Mouse (Mus musculus): ENCODE data around the gene Krtap20-2. TPM values are rescaled to one million over a fixed set of nuclear protein-coding genes. Genes with fewer than 3 reads are reported as not detected.
"Not testable (repeated sequence)": the region's sequence is repeated elsewhere in the genome, so short reads cannot be mapped to it uniquely, and the experiment has no call there.

Gene Krtap20-2
- not detected in 2 replicates for polyA plus RNA-seq (2012; rRNA removed)

GRCm38 (mm10) chr16:89205561-89205960, at the start of gene Krtap20-2:
Gene Krtap20-2 (plus strand): TSS chr16:89205861.
- no peak for DNase-seq (ENCODE audit: low spot score)

- DNase-seq (ENCODE audit: low spot score) = no peak
Observed at GRCm38 (mm10) chr16:89157652-89158051, 48.0 kb upstream of the Krtap20-2 start, which contains the start of gene Gm9789. Gene Gm9789 (plus strand): TSS chr16:89157952.

GRCm38 (mm10) chr16:89169190-89169589, 36.5 kb upstream of the Krtap20-2 start, which contains the start of gene Gm7735:
Gene Gm7735 (plus strand): TSS chr16:89169490.
- not testable (repeated sequence) for DNase-seq (ENCODE audit: low spot score)

- DNase-seq (ENCODE audit: low spot score) = no peak
Observed at GRCm38 (mm10) chr16:89174435-89174834, 31.2 kb upstream of the Krtap20-2 start, which contains the start of gene 1110057P08Rik. Gene 1110057P08Rik (plus strand): TSS chr16:89174735.

GRCm38 (mm10) chr16:89188621-89189020, 17.0 kb upstream of the Krtap20-2 start:
- DNase-seq (ENCODE audit: low spot score) = no peak

Other genes starting within 250 kb of the Krtap20-2 start
- not detected in 2 replicates for gene Krtap16-3, start 243.0 kb upstream of the Krtap20-2 start, polyA plus RNA-seq (2012; rRNA removed)
- not detected in 2 replicates for gene Krtap22-2, start 195.1 kb upstream of the Krtap20-2 start, polyA plus RNA-seq (2012; rRNA removed)
- not detected in 2 replicates for gene Gm10229, start 190.6 kb upstream of the Krtap20-2 start, polyA plus RNA-seq (2012; rRNA removed)
- not detected in 2 replicates for gene Krtap6-1, start 174.2 kb upstream of the Krtap20-2 start, polyA plus RNA-seq (2012; rRNA removed)
- gene Gm10228, start 164.4 kb upstream of the Krtap20-2 start, polyA plus RNA-seq (2012; rRNA removed) = not detected in 2 replicates
- gene Krtap6-5, start 158.0 kb upstream of the Krtap20-2 start, polyA plus RNA-seq (2012; rRNA removed) = not detected in 2 replicates
- not detected in 2 replicates for gene 1110025L11Rik, start 141.9 kb upstream of the Krtap20-2 start, polyA plus RNA-seq (2012; rRNA removed)
- not detected in 2 replicates for gene Krtap6-3, start 121.8 kb upstream of the Krtap20-2 start, polyA plus RNA-seq (2012; rRNA removed)
- gene Gm6358, start 65.0 kb upstream of the Krtap20-2 start, polyA plus RNA-seq (2012; rRNA removed) = not detected in 2 replicates
- gene Gm10061, start 54.8 kb upstream of the Krtap20-2 start, polyA plus RNA-seq (2012; rRNA removed) = not detected in 2 replicates
- not detected in 2 replicates for gene Gm9789, start 47.9 kb upstream of the Krtap20-2 start, polyA plus RNA-seq (2012; rRNA removed)
- not detected in 2 replicates for gene Gm7735, start 36.4 kb upstream of the Krtap20-2 start, polyA plus RNA-seq (2012; rRNA removed)
- not detected in 2 replicates for gene 1110057P08Rik, start 31.1 kb upstream of the Krtap20-2 start, polyA plus RNA-seq (2012; rRNA removed)
- not detected in 2 replicates for gene Krtap21-1, start 198.0 kb downstream of the Krtap20-2 start, polyA plus RNA-seq (2012; rRNA removed)
- gene Krtap6-2, start 214.2 kb downstream of the Krtap20-2 start, polyA plus RNA-seq (2012; rRNA removed) = not detected in 2 replicates

Measured in urinary bladder, adult 2 months (tissue).